Mouse (Mus musculus) gastrocnemius, adult 18-20 months (tissue): Measurements from ENCODE around the gene Tgtp2. TPM values are rescaled to one million over a fixed set of nuclear protein-coding genes. Genes with fewer than 3 reads are reported as not detected.

ENCODE experiments used
- total RNA-seq, 2 experiments: library from RNA; stranded (reverse); gene quantifications; 2 replicates each; pipeline ENCODE4 v1.2.3; 2021

Gene Tgtp2
- total RNA-seq, 2 experiments from 2014 or later: 2.5 TPM; not detected in 1

Other genes starting within 250 kb of the Tgtp2 start
- 10 to 100 TPM; 15.7 to 22.6 TPM for gene Trim41, start 246.9 kb downstream of the Tgtp2 start, total RNA-seq
- 10 to 100 TPM; 34.7 to 41.9 TPM for gene Trim7, start 238.1 kb downstream of the Tgtp2 start, total RNA-seq
- gene Gm12184, start 237.6 kb downstream of the Tgtp2 start, total RNA-seq: 1 to 10 TPM; 1.8 to 2.5 TPM
- gene Irgm1, start 192.5 kb downstream of the Tgtp2 start, total RNA-seq: 10 to 100 TPM; 12.9 to 15.7 TPM
- under 1 TPM; 0.43 to 0.52 TPM for gene Gm5431, start 162.0 kb downstream of the Tgtp2 start, total RNA-seq
- 1 to 10 TPM in 1 of 2 experiments, under 1 TPM in 1; 0.88 to 1.1 TPM for gene Psme2b, start 118.0 kb downstream of the Tgtp2 start, total RNA-seq
- gene Olfr56, start 85.3 kb downstream of the Tgtp2 start, total RNA-seq: not detected
- 1 to 10 TPM in 1 of 2 experiments, under 1 TPM in 1; 0.87 to 1.9 TPM for gene 9930111J21Rik1, start 84.8 kb downstream of the Tgtp2 start, total RNA-seq
- gene Gm12185, start 72.0 kb downstream of the Tgtp2 start, total RNA-seq: 1 to 10 TPM in 1 of 2 experiments, under 1 TPM in 1; 0.55 to 1.1 TPM
- gene Tgtp1, start 70.0 kb downstream of the Tgtp2 start, total RNA-seq: 1 to 10 TPM; 1.9 to 9.7 TPM
- 1 to 10 TPM; 1.4 to 3.2 TPM for gene 9930111J21Rik2, start 13.0 kb downstream of the Tgtp2 start, total RNA-seq
- gene Ifi47, start 12.4 kb upstream of the Tgtp2 start, total RNA-seq: 1 to 10 TPM; 1.1 to 2.3 TPM
- gene Olfr1396, start 50.7 kb upstream of the Tgtp2 start, total RNA-seq: not detected
- not detected for gene Olfr1395, start 78.1 kb upstream of the Tgtp2 start, total RNA-seq
- gene Olfr1394, start 90.2 kb upstream of the Tgtp2 start, total RNA-seq: not detected
- 1 to 10 TPM; 1.1 to 1.8 TPM for gene Btnl9, start 123.0 kb upstream of the Tgtp2 start, total RNA-seq
- 10 to 100 TPM; 27.4 to 28.3 TPM for gene Zfp62, start 139.1 kb upstream of the Tgtp2 start, total RNA-seq
- gene Mgat1, start 180.0 kb upstream of the Tgtp2 start, total RNA-seq: 10 to 100 TPM; 41.0 to 49.9 TPM
- gene Olfr1393, start 214.1 kb upstream of the Tgtp2 start, total RNA-seq: under 1 TPM in 1 of 2 experiments, not detected in 1; 0.09 TPM
- not detected for gene Olfr1392, start 221.1 kb upstream of the Tgtp2 start, total RNA-seq
- gene Olfr10, start 240.5 kb upstream of the Tgtp2 start, total RNA-seq: not detected